Mouse (Mus musculus): Measurements from ENCODE around the gene Nup214. TPM values are rescaled to one million over a fixed set of nuclear protein-coding genes. Genes with fewer than 3 reads are reported as not detected.

Gene Nup214
- total RNA-seq, 2 experiments from 2014 or later = 42.4 to 44.5 TPM

- intact Hi-C loops (cut with DNase I) = no loop called here
Observed at GRCm38 (mm10) chr2:31962501-31963224, 11.6 kb upstream of the Nup214 start.

GRCm38 (mm10) chr2:31963491-31963890 is 10.7 kb upstream of the Nup214 start:
- intact Hi-C loops (cut with DNase I) = no loop called here
- peak; percentile 21 to 39 for DNase-seq

More at GRCm38 (mm10) chr2:31962501-31963224, 11.6 kb upstream of the Nup214 start:
- peak in 1 of 2 experiments; percentile 24 for DNase-seq

GRCm38 (mm10) chr2:31964191-31964590 is 10.0 kb upstream of the Nup214 start:
- intact Hi-C loops (cut with DNase I) = no loop called here
- no peak for DNase-seq

GRCm38 (mm10) chr2:31965110-31965509 is 9.1 kb upstream of the Nup214 start:
- intact Hi-C loops (cut with DNase I) = loop anchor here (5.0 kb wide), 1 partner anchor 167 kb away; no protein-coding TSS in a partner anchor
- peak; percentile 23 to 57 for DNase-seq

DNA sequence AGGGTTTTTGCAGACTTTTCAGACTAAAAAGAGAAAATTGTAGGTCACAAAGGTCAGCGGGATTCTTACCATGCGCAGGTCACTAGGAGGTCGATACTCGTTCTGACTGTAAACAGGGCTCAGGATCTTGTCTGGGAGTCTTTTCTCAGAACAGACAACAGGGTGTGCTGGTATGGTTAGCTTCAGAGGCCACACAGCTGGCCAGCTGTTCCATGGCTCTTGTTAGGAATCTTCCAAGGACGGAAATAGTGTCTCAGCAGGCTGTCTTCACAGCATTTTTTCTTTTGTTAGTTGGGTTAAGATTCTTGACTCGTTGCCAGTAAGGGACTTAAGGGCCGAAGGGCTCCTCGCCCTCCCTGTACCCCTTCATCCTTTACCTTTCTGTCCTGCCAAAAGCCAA is 7.4 kb upstream of the Nup214 start:
- no peak for DNase-seq
- intact Hi-C loops (cut with DNase I) = loop anchor here (5.0 kb wide), 1 partner anchor 166 kb away; no protein-coding TSS in a partner anchor

- intact Hi-C loops (cut with DNase I) = no loop called here
- DNase-seq = no peak
Observed at GRCm38 (mm10) chr2:31972589-31972988, 1.6 kb upstream of the Nup214 start.

GRCm38 (mm10) chr2:31974809-31975371 is 654 bp downstream of the Nup214 start:
- peak in 1 of 2 experiments; percentile 13 for DNase-seq
- intact Hi-C loops (cut with DNase I) = no loop called here

GRCm38 (mm10) chr2:31987774-31988173 is 13.5 kb downstream of the Nup214 start:
- no peak for DNase-seq
- intact Hi-C loops (cut with DNase I) = no loop called here

- intact Hi-C loops (cut with DNase I) = no loop called here
Observed at GRCm38 (mm10) chr2:31990961-31991360, 16.7 kb downstream of the Nup214 start.

DNA sequence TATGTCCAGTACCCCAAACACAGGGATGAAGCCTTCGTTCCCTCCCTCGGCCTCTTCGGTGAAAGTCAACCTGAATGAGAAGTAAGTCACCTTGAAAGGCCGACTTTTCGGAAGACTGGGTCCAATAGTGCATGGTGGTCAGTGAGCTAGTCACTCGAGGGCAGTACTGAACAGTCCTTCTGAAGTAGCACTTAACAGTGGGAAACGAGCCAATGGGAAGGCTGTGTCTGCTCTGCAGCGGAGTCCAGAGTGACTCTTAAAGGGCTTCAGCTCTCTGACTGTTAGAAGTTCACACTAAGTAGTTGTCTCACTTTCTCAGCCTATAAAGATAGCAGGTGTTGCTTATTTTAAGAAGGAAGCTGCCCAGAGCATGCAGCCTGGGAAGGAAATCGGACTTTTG is 20.7 kb downstream of the Nup214 start:
- intact Hi-C loops (cut with DNase I) = no loop called here
- DNase-seq = peak; percentile 16 to 27

More at GRCm38 (mm10) chr2:31990961-31991360, 16.7 kb downstream of the Nup214 start:
- DNase-seq = no peak

- no peak for DNase-seq
- intact Hi-C loops (cut with DNase I) = no loop called here
Observed at GRCm38 (mm10) chr2:31996060-31996459, 21.8 kb downstream of the Nup214 start.

- intact Hi-C loops (cut with DNase I) = no loop called here
- no peak for DNase-seq
Observed at GRCm38 (mm10) chr2:31997539-31997938, 23.3 kb downstream of the Nup214 start.

GRCm38 (mm10) chr2:31998443-31998842 is 24.2 kb downstream of the Nup214 start:
- peak in 1 of 2 experiments; percentile 11 for DNase-seq
- intact Hi-C loops (cut with DNase I) = no loop called here

GRCm38 (mm10) chr2:32008311-32008710 is 34.1 kb downstream of the Nup214 start:
- DNase-seq = no peak
- intact Hi-C loops (cut with DNase I) = no loop called here

DNA sequence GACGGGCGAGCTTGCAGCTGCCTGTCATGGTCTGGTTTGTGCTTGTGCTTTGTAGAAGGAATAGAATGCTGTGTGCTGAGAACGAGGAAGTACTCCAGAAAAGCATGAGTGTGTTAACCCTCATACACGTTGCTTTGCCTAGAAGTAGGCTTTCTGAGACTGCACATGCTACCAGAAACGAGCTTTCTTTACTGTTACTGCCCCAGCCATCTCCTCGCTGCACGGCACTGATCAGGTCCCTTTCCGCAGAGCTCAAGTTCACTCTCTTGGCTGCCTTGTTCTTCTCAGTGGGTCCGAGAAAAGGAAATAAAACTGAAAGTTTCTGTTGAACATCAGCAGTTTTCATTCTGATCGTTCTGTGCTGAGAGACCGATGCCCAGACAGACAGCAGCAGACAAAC is 34.5 kb downstream of the Nup214 start:
- DNase-seq = no peak
- intact Hi-C loops (cut with DNase I) = no loop called here

DNA sequence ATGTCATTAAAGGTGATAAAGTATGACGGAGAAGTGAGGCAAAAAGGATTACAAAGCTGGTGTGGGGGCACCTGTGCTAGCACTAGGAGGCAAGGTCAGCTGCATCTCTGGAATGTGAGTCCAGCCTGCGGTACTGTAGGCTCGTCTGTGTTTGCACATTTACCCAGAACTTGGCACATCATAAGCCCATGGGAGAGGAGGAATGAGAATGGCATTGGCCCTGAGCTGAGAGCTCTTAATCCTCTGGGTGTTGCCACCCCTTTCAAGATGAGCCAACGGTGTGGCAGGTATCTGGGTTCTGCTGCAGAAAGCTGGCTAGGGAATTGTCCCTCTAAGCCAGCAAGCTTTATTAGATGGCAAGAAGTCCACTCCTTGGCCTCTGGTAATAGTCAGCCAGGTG is 45.5 kb downstream of the Nup214 start:
- intact Hi-C loops (cut with DNase I) = no loop called here
- no peak for DNase-seq

DNA sequence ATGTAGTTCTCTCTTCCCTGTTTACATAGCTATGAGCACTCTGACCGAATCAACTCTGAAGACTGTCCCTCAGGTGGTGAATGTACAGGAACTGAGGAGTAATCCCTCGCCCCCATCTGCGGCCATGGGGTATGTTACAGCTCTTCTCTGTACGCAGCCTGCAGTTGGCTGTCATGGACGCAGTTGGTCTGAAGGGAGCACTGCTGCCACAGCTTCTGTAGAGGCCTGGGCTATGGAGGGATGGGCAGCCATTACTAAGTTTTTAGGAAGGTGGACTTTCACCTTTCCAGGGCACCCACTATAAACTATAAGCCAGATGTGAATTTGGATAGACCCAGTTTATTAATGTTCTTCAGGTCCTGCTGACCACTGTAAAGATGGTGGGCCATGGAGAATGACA is 46.0 kb downstream of the Nup214 start:
- DNase-seq = no peak
- intact Hi-C loops (cut with DNase I) = no loop called here

DNA sequence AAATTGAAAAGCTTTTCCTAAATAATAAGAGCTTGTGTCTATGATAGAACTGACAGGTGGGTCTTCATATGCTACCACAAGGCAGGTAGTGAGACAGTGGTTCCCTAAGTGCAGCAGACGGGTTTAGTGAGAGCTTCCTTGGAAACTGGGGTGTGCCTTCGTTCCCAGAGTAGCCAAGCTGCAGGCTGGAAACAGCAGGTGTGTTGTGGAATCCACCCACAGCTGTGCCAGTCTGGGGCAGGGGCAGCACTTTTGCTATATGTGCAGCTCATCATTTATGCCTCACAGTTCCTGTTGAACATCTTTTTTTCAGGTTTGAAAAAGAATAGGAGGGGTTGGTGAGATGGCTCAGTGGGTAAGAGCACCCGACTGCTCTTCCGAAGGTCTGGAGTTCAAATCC is 50.1 kb downstream of the Nup214 start:
- intact Hi-C loops (cut with DNase I) = no loop called here
- no peak for DNase-seq

- no peak for DNase-seq
- intact Hi-C loops (cut with DNase I) = no loop called here
Observed at GRCm38 (mm10) chr2:32029636-32030035, 55.4 kb downstream of the Nup214 start.

DNA sequence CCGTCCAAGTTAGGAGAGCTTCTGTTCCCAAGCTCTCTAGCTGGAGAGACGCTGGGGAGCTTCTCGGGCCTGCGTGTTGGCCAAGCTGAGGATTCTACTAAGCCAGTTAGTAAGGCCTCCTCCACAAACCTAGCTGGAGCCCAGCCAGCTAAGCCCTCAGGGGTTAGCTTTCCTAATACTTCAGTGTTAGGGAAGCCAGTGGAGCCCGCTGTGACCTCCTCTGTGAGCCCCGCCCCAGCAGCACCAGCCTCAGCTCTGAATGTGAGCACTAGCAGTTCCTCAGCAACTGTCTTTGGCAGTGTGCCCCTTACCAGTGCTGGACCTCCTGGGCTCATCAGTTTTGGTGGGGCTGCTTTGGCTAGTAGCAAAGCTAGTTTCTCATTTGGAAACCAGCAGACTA is 59.2 kb downstream of the Nup214 start:
- DNase-seq = peak; percentile 45 to 65
- intact Hi-C loops (cut with DNase I) = no loop called here

- intact Hi-C loops (cut with DNase I) = no loop called here
Observed at GRCm38 (mm10) chr2:32034206-32034605, 60.0 kb downstream of the Nup214 start.

GRCm38 (mm10) chr2:32037279-32037858 is 63.1 kb downstream of the Nup214 start:
- DNase-seq = no peak
- intact Hi-C loops (cut with DNase I) = loop anchor here (5.0 kb wide), 1 partner anchor 95 kb away; no protein-coding TSS in a partner anchor

More at GRCm38 (mm10) chr2:32034206-32034605, 60.0 kb downstream of the Nup214 start:
- DNase-seq = no peak

Measured in heart, postnatal 10 days (tissue).